Mouse (Mus musculus) kidney, postnatal 10 days (tissue): ENCODE measurements around the gene Pcyt2.

Experiments
- DNase-seq: peaks from one replicate; pipeline ENCODE4 v3.0.0; 2021; ENCODE audit warnings: mixed read lengths

Gene Pcyt2

GRCm38 (mm10) chr11:120617519-120618112 is at the start of gene Pcyt2:
Gene Pcyt2 (minus strand): TSS chr11:120617936.
- DNase-seq, result peak; percentile 96

- DNase-seq, result no peak
These were observed 48.9 kb upstream of the Pcyt2 start for GRCm38 (mm10) chr11:120666617-120667016.

GRCm38 (mm10) chr11:120665406-120665805 is 47.7 kb upstream of the Pcyt2 start:
- peak; percentile 86 for DNase-seq

- DNase-seq, result no peak
These were observed 46.0 kb upstream of the Pcyt2 start for GRCm38 (mm10) chr11:120663714-120664113.

- DNase-seq, result no peak
These were observed 45.0 kb upstream of the Pcyt2 start for GRCm38 (mm10) chr11:120662759-120663158.

- DNase-seq, result no peak
These were observed 43.3 kb upstream of the Pcyt2 start, which contains the start of gene Notum for GRCm38 (mm10) chr11:120661076-120661460. Gene Notum (minus strand): TSS chr11:120661175.

- peak; percentile 63 for DNase-seq
These were observed 42.8 kb upstream of the Pcyt2 start for GRCm38 (mm10) chr11:120660301-120661075.

- peak; percentile 41 for DNase-seq
These were observed 42.0 kb upstream of the Pcyt2 start for GRCm38 (mm10) chr11:120659509-120660300.

- DNase-seq, result peak; percentile 91
These were observed 41.2 kb upstream of the Pcyt2 start for GRCm38 (mm10) chr11:120658876-120659410.

GRCm38 (mm10) chr11:120657301-120657700 is 39.6 kb upstream of the Pcyt2 start:
- DNase-seq, result peak; percentile 47

GRCm38 (mm10) chr11:120654741-120655140 is 37.0 kb upstream of the Pcyt2 start:
- no peak for DNase-seq

- no peak for DNase-seq
These were observed 34.1 kb upstream of the Pcyt2 start for GRCm38 (mm10) chr11:120651872-120652271.

GRCm38 (mm10) chr11:120648001-120648476 is 30.3 kb upstream of the Pcyt2 start, which contains the start of gene Myadml2:
Gene Myadml2 (minus strand): TSS chr11:120648158.
- peak; percentile 51 for DNase-seq

- peak; percentile 12 for DNase-seq
These were observed 29.5 kb upstream of the Pcyt2 start for GRCm38 (mm10) chr11:120647047-120647830.

- DNase-seq, result peak; percentile 94
These were observed 25.9 kb upstream of the Pcyt2 start, which contains the start of gene Pycr1 for GRCm38 (mm10) chr11:120643601-120643987. Gene Pycr1 (minus strand): TSS chr11:120643769.

- DNase-seq, result peak; percentile 43
These were observed 25.3 kb upstream of the Pcyt2 start for GRCm38 (mm10) chr11:120642939-120643600.

- no peak for DNase-seq
These were observed 24.1 kb upstream of the Pcyt2 start for GRCm38 (mm10) chr11:120641869-120642268.

- DNase-seq, result no peak
These were observed 23.5 kb upstream of the Pcyt2 start for GRCm38 (mm10) chr11:120641255-120641654.

- DNase-seq, result no peak
These were observed 17.1 kb upstream of the Pcyt2 start for GRCm38 (mm10) chr11:120634810-120635209.

GRCm38 (mm10) chr11:120633520-120634343 is 16.0 kb upstream of the Pcyt2 start, which contains the start of gene Mafg:
Gene Mafg (minus strand): TSS chr11:120633600.
- peak; percentile 97 for DNase-seq
